Mouse (Mus musculus) neutrophil, adult 5-6 weeks (primary cell): ENCODE data around the gene Bcas1. TPM values are rescaled to one million over a fixed set of nuclear protein-coding genes. Genes with fewer than 3 reads are reported as not detected.

ENCODE experiments used
- ATAC-seq: fragments of 151-379, 151-347 bp; 2 replicates; pipeline ENCODE4 v1.8.0; 2017; ENCODE audit warnings: mild to moderate bottlenecking, moderate TSS enrichment; ENCODE audit not compliant: insufficient number of reproducible peaks, poor library complexity, low FRiP score, severe bottlenecking; ENCODE audit errors: extremely low read depth
- total RNA-seq: library from RNA; stranded (forward); fragments of 200-1000 nt; gene quantifications from 2 replicates; pipeline ENCODE4 v1.2.3, GENCODE M21; 2017

Bcas1 gene
- total RNA-seq, 1 experiment from 2014 or later: 1.9 TPM

DNA sequence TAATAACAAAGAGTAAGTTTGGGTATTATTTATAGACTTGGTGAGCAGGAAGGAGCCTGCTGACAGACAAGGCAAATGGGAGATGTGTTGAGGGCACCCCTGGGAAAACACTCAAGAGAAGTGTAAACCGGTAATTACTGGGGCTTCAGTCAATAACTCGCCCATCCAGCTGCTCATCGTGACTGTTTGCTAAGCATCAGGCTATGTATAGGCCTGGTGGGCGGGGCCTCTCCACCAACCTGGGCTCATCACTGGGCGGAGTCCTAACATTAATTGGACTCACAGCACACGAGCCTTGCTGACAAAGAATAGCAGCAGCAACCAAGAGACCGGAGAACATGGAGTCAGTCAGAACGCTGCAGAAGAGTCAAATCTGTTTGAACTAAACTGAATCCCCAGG, 1.3 kb upstream of the Bcas1 start:
- ATAC-seq: no peak

DNA sequence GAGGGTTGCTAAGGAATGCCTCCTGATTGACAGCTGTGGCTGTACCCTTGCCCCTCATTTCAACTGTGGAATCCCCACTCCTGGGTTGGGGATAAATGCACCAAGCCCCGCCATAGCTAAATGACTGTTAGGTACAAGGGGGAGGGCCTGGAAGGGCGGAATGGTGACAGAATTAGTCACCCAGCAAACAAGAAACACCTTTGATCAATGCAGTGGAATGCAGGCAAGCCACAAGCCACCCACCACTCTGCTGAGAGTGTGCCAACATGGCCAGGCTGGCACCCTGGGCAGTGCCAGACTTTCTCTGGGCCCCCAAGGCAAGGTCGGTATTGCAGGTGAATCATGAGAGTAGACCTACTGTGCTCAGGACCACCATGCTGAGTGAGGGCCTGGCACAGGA, 3.5 kb downstream of the Bcas1 start:
- no peak for ATAC-seq

DNA sequence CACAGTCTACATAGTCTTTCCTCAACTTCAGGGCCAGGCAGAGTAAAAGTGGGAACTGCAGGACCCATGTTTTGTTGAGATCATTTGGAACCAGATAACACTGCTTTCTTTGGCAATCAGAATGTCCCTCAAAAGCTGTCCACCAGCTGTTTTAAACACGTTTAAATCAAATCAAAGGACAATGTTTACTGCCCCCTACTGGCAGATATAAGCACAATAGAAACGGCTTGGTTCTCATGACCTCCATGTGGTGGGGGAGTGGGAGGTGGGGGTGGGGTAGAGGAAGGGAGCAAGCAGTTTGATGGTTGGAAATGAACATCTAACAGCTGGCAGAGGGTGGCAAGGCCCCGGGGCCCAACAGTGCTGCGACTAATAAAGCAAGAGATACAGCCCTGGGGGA, 5.7 kb downstream of the Bcas1 start:
- ATAC-seq: no peak

DNA sequence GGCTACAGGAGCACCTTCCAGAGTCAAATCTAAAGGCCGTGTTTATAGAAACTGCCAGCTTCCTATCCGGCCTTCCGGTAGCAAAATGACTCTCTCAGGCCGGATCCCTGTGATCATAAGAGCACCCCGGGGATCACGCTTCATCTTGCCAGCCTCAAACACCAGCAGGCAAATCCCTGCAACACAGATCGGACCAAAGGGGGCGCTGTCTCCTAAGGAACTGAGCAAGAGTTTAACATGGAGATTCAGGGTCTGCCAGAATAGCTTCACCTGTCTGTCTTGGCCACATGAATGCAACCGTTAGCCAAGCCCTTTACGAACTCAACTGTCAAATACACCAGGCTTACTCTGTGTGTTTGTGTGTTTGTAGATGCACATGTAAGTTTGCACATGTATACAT, 8.9 kb downstream of the Bcas1 start:
- ATAC-seq: no peak

DNA sequence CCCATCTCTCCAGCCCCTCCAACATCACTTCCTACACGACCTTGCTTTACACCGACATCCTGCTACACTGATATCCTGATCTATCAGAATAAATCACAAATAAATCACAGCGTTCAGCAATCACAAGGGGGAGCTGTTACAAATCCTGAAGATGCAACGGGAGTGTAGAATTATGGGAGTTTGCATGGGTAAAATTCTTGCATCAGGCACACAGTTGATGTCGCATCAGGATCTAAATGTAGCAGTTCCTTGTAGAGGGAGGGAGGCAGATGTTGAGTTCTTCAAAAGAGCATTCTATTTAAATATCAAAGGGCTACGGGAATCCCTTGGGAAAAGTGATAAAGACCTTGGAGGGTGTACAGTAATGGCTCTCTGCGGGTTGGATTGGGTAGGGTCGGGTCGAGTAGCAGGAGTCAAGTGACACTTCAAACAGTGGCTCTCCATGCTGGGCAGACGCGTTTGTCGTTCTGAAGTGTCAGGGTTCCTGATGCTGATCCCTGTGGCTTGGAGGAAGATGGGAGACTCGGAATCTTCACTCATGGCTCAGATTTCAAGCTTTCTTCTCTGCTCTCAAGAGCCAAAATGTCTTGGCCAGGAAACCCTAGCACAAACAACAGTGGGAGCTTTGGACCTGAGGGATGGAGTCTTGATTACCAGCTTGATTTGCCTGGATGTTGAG, 16.0 kb downstream of the Bcas1 start:
- ATAC-seq: no peak

DNA sequence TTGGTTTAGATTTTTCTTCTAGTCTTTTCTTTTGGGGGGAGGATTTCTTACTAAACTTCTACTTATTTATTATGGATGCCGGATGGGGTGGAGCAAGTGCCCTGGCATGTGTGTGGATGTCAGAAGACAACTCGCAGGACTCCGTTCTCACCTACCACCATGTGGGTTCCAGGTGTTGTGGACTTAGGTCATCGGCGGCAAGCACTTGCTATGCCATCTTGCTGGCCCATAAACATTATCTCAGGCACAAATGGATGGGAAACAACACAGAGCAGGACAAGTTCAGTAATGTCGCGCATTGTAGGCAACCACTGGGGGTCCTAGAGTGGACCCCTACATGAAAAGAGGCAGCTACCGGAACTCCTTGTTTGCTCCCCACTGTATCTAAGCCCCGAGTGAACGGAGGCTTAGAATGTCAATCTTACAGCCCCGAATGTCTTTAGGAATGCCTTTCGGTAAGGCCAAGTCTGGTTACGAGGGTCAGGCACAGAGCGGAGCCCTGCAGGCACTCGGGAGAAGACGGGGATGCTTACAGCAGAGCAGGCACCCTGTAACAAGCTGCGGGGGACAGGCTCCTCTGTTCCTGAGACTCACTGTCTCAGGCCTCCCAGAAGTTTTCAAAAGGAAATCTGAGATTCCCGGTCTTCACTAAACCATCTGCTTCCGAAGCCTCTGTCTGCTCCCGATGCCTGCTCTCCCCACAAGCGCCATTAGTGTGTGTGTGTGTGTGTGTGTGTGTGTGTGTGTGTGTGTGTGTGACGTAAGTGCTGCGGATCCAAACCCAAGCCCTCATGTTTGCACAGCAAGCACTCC, 16.8 kb downstream of the Bcas1 start:
- ATAC-seq: no peak

DNA sequence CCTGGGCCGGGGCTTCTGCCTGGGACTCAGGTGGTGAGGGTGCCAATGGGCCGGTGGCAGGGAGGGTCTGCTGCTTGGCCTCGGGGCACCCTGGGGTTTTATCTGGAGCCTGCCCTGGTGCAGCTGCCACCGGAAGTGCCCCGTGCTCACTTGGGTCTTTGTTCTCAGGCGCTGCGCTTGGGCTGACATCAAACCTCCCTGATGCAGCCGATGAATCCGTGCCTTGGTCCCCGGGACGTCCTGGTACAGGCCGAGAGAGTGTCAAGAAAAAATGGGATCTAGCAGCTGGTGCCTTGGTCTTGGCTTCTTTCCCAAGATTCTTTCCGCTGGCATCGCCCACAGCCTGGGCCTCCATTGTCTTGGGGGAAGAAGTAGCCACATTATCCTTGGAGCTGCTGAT, 21.2 kb downstream of the Bcas1 start:
- ATAC-seq: no peak

DNA sequence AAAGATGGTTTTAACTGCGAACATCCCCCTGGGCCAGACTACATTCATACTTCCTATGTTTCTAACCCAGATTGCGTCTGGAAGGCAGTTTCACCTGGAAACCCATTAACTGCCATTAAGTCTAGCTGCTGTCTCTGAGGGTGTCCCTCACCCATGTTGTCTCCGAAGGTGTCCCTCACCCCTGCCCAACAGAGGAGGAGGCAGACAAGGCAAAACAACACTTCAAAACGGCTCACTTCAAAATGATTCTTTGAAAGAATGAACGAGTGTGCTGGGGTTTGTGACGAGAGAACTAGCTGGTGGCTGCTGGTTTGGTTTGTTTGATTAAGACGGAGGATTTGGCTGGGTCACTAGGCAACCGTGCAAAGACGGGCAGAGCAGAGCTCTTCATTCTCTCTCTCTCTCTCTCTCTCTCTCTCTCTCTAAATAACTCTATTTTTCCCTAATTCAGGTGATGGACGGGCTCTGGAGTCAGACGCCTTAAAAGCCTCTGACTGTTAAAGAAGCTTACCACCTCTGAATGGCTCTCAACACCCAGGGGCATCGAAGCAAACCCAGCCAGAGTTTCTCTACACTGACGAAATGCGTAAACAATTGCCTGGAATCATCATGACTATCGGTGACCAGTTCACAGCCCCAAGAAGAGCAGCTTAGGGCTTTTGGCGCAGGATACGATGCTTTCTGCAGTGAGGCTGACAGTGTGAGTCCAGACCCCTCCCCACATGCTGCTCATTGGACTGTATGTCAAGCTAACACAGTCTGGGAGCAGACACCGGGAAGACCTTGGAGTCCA, 22.7 kb downstream of the Bcas1 start:
- no peak for ATAC-seq

DNA sequence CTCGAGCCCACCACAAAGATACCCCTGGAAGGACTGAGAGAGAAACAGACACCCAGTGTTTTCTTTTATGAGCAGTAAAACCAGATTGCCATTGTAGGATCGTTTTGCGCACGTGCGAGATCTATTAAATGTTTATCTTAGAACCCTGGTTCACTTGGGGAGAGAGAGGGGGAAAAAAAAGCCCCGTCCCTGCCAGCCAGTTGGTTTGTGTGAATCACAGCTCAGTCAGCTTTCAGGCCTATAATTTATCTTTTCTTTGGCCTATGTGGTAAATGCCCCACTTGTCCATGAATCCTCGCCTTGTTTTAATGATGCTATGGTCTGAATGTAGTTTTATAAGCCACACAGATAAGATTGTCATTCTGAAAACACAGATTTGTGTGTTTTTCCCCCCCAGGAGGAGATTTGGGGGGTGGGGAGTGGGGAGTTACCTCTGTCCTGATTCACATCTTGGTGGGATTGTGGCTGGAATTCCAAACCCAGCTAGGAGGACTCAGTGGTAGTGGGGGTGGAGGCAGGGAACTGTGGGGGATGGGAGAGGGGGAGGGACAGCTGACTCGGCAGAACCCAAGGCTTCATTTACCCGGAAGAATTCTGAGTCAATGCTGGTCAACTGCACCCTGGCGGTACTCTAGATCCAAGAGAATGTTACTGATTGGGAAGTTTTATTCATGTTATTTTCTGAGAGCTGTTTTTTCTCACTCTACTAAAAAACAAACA, 23.8 kb downstream of the Bcas1 start:
- no peak for ATAC-seq

DNA sequence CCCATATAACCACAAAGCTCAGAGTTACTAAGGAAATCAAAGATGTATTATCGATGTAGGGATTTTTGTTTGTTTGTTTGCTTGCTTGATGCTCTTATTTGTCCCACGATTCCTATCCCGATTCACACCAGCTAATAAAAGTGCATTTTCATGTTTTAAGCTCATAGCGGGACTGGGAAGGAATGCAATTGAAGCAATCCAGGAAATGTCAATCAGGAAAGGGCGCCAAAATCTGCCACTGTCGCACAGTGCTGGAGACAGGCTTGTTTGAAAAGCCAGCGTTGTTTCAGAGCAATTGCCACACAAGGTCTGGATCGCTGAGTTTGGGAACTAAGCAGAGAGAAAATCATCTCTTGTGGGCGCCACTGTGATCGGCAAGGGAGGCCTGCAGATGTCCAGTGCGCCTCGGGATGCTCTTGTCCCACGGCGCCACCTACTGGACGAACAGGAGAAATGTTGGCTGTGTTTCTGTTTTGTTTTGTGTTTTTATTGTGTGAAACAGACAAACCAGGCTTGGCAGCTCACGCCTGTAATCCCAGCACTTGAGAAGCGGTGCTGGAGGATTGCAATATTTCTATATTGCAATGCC, 26.3 kb downstream of the Bcas1 start:
- peak; percentile 75; the same call in 1 of the 2 replicates for ATAC-seq

DNA sequence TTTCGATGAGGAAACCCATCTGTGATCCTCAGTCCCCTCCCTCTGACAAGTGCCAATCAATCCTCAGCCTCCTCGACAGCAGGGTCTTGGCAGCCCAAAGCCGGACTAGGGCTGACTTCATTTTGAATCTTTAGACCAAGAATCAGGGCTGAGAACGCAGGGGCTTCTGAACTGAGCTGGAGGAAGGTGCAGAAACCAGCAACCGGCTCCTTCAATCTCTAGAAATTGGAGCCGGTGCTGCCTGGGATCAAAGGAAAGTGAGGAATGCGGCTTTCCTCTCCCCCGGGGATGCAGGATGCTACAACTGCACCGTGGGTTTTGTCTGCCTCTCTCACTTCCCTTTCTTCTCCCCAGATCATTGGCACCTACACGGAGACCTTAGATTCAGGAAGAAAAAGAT, 27.0 kb downstream of the Bcas1 start:
- ATAC-seq: no peak

DNA sequence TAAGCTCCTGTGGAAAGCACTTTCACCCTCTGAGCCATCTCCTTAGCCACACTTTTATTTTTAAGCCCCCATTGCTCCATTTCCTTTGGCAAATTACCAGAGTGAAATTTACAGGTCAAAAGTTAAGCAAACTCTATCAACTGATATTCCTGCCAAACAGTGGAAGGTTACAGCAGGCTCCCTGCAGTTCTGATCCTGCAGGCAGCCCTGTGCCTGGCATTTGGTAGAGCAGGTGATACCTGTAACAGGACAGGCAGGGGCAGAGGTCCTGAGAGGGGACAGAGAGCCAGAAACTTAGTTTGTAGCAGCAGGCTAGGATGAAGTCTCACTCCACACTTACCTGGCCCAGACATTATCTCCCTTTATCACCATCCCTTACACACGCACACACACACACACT, 35.7 kb downstream of the Bcas1 start:
- ATAC-seq: no peak

DNA sequence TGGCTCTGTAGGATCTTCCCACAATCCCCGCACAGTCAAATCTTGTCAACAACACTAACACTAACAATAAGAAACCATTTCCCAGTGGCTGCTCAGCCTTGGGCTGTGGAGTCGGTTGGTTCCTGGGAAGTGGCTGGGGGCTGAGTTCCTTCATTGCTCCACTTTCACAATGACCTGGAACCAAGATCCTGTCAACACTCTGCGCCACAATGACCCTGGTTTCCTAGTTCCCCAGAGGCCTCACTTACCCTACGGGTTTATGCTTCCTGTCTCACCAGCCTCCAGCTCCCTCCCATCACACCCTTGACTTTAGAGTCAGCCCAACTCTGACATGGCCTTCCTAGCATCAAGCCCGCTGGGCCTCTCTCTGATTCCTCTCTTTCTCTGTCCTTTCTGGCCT, 39.3 kb downstream of the Bcas1 start:
- no peak for ATAC-seq

DNA sequence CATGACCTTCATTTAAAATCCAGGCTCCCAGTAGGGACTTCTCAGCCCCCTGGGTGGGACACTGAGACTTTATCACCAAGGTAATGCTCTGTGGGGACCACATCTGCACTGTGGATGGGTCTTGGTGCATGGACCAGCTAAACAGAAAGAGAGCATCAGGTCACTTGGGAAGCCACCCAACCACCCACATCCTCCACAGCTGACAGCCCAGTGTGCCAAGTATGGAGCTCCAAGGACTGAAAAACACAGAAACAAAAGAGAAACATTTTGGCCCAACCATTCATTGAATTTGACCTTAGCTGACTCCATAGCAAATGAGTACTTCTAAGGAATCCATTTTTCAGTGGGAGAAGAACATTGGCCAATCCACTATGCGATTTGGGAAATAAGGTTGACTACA, 42.1 kb downstream of the Bcas1 start:
- no peak for ATAC-seq

DNA sequence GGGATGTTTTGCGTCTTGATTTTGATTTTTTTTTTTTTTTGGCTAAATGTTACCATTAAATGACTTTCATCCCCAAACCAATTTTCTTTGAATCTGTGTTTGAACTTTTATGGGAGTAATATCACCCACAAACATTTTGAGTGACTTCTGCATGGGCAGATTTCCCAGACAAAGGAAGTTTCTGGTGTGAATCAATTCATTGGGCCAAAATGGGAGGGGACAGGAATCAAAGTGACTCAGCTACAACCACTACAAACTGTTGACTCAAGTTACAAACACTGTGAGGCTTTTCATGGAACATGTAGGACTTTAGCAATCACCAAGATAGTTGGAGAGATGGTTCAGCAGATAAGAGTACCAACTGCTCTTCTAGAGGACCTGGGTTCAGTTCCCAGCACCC, 42.9 kb downstream of the Bcas1 start:
- no peak for ATAC-seq

DNA sequence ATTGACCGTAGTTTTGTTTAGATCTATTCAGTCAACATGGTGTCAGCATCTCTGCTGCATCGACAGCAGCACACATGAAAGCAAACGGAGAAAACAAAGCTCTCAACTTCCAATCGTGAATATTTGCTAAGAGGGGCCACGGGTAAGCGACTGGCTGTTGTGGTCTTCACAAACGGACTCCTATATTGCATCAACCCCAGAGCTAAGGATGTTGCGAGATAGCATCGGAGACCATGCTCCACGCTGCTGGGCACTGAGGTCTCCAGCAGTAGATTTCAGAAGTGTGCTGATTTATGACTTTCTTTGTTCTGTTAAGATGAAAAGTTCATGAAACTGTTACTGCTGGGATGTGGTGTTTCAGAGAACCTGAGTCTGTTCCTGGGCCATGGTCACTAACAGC, 54.3 kb downstream of the Bcas1 start:
- ATAC-seq: no peak

DNA sequence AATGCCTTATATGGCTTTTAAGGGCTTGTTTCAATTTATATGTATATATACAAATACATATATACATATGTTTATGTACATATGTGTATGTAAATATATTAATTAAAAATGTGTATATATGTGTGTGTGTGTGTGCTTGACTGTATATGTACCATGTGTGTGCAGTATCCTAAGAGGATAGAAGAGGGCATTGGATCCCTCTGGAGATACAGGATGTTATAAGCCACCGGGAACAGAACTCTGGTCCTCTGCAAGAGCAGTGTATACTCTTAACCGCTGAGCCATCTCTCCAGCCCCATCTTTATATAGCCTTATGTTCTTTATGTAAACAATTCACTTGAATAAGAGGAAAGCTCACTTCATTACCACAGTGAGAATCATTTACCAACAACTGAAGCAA, 62.0 kb downstream of the Bcas1 start:
- ATAC-seq: no peak

DNA sequence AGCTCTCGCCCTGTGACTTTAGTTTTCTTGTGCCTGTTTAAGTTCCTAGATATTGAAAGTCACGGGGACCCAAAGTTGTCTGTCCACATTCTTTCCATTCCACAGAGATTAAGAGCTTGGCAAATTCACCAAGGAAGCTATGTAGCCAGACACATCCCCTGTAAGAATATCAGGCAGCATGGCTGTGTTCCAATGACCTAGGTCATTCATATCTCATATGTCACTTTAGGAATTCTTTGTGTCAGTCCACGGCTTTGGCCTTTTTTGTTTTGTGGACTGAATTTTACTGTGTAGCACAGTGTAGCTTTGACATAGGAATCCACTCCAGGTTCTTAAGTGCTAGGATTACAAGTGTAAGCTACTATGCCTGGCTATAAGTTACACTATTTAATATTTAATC, 62.4 kb downstream of the Bcas1 start:
- ATAC-seq: no peak
